Mouse (Mus musculus) 416B (cell line): Measurements from ENCODE around the gene Tmem97.

Experiments used
- DNase-seq: peaks from one replicate; pipeline ENCODE4 v3.0.0; 2011; ENCODE audit warnings: low read depth

Gene Tmem97

GRCm38 (mm10) chr11:78512025-78512957, 38.3 kb downstream of the Tmem97 start, which contains the start of the genes Tmem199 and Poldip2:
TSS of gene Tmem199 (minus strand) at chr11:78512172.
TSS of gene Poldip2 (plus strand) at chr11:78512193.
- DNase-seq = peak; percentile 93

GRCm38 (mm10) chr11:78509148-78509547, 41.4 kb downstream of the Tmem97 start:
- DNase-seq = peak; percentile 65

GRCm38 (mm10) chr11:78505430-78505829, 45.1 kb downstream of the Tmem97 start:
- DNase-seq = no peak

GRCm38 (mm10) chr11:78502909-78503650, 47.5 kb downstream of the Tmem97 start, which contains the start of gene Sebox:
TSS of gene Sebox (plus strand) at chr11:78503447.
- DNase-seq = peak; percentile 55

- no peak for DNase-seq
These were observed 49.0 kb downstream of the Tmem97 start for GRCm38 (mm10) chr11:78501529-78501928.

GRCm38 (mm10) chr11:78500623-78501202, 49.9 kb downstream of the Tmem97 start:
- DNase-seq = no peak

- no peak for DNase-seq
These were observed 51.0 kb downstream of the Tmem97 start for GRCm38 (mm10) chr11:78499543-78499942.

GRCm38 (mm10) chr11:78499004-78499403, 51.6 kb downstream of the Tmem97 start, which contains the start of gene Vtn:
TSS of gene Vtn (plus strand) at chr11:78499091.
- no peak for DNase-seq

GRCm38 (mm10) chr11:78497544-78498522, 52.7 kb downstream of the Tmem97 start, which contains the start of gene Sarm1:
TSS of gene Sarm1 (minus strand) at chr11:78497754.
- no peak for DNase-seq

GRCm38 (mm10) chr11:78497071-78497541, 53.5 kb downstream of the Tmem97 start:
- no peak for DNase-seq

GRCm38 (mm10) chr11:78495904-78496303, 54.7 kb downstream of the Tmem97 start:
- DNase-seq = peak; percentile 46
